Mouse (Mus musculus) midbrain, embryonic 14.5 days (tissue): Measurements from ENCODE around the gene Casc3. TPM values are rescaled to one million over a fixed set of nuclear protein-coding genes. Genes with fewer than 3 reads are reported as not detected.
A peak's percentile ranks its signal among the peaks of the same experiment; 100 is the strongest.

ENCODE experiments used
- ATAC-seq: fragments of 200-750 bp; cut with Nextera tagmentation; 2 replicates; pipeline ENCODE4 v1.8.0; 2017; ENCODE audit warnings: moderate number of reproducible peaks, moderate library complexity; ENCODE audit not compliant: low FRiP score, low TSS enrichment
- DNase-seq: peaks from one replicate; pipeline ENCODE4 v3.0.0-alpha.2; 2015
- H3K27ac ChIP-seq: fragments of 300-500 bp; sonication (generic); replicated peaks from 2 replicates; pipeline ENCODE4 v1.5.1; 2014; ENCODE audit warnings: mild to moderate bottlenecking, low read depth, low read length, moderate library complexity
- H3K27me3 ChIP-seq: fragments of 300-500 bp; sonication (generic); 2 replicates; pipeline ENCODE4 v1.6.1; 2014; ENCODE audit warnings: low read length, control low read depth, mixed read lengths; ENCODE audit not compliant: control insufficient read depth, insufficient read depth
- H3K36me3 ChIP-seq: fragments of 300-500 bp; sonication (generic); 2 replicates; pipeline ENCODE4 v1.6.1; 2014; ENCODE audit warnings: low read length, control low read depth; ENCODE audit not compliant: control insufficient read depth, insufficient read depth
- H3K4me1 ChIP-seq: fragments of 300-500 bp; sonication (generic); 2 replicates; pipeline ENCODE4 v1.6.1; 2014; ENCODE audit warnings: mild to moderate bottlenecking, antibody characterized with exemption, low read length, control low read depth; ENCODE audit not compliant: control insufficient read depth, insufficient read depth
- H3K4me2 ChIP-seq: fragments of 300-500 bp; sonication (generic); 2 replicates; pipeline ENCODE4 v1.6.1; 2014; ENCODE audit warnings: mild to moderate bottlenecking, low read length, moderate library complexity
- H3K4me3 ChIP-seq: fragments of 300-500 bp; sonication (generic); replicated peaks from 2 replicates; pipeline ENCODE4 v1.5.1; 2014; ENCODE audit warnings: low read depth, low read length
- H3K9ac ChIP-seq: fragments of 300-500 bp; sonication (generic); replicated peaks from 2 replicates; pipeline ENCODE4 v1.6.1; 2014; ENCODE audit warnings: mild to moderate bottlenecking, low read length, moderate library complexity
- H3K9me3 ChIP-seq: fragments of 300-500 bp; sonication (generic); 2 replicates; pipeline ENCODE4 v1.6.1; 2016; ENCODE audit warnings: low read length, control low read depth, mixed read lengths; ENCODE audit not compliant: control insufficient read depth
- WGBS: fragments of 180-500 bp; shearing (Covaris S2); extraction: QIAGEN DNeasy Blood & Tissue Kit; methylation state at CpG from one replicate; pipeline ENCODE4 v1.1.7; 2014; 5-methylcytosine and 5-hydroxymethylcytosine counted together
- polyA plus RNA-seq: library from polyadenylated mRNA; unstranded; fragments of >200 nt; fragmentation: Nextera tagmentation; extraction: Ambion mirVana; gene quantifications from 2 replicates; pipeline ENCODE4 v1.2.1, GENCODE M21; 2014

Casc3 gene
- polyA plus RNA-seq, 1 experiment from 2014 or later = 57.3 TPM

GRCm38 (mm10) chr11:98776052-98776764 lies 28.5 kb upstream of the Casc3 start:
- H3K9me3 ChIP-seq = no peaks in the 10 kb centered on the region
- 0 out of 2 replicates have a peak overlapping the region, but pooled peaks have one; percentile 6 for H3K27ac ChIP-seq
- DNase-seq = no peak
- H3K36me3 ChIP-seq = peaks cover 2% of the 10 kb centered on the region; the same call in 1 of the 2 replicates
- no peaks in the 10 kb centered on the region for H3K27me3 ChIP-seq
- H3K4me2 ChIP-seq = peak overlapping the region; percentile 85
- peaks cover 34% of the 10 kb centered on the region for H3K4me1 ChIP-seq
- ATAC-seq = no peak
- no peak overlapping the region for H3K9ac ChIP-seq
- H3K4me3 ChIP-seq = no peak overlapping the region
- 61% methylated on average over 12 of the region's 12 CpGs for WGBS

- H3K9ac ChIP-seq = no peak overlapping the region
- no peak overlapping the region for H3K4me3 ChIP-seq
- 0 out of 2 replicates have a peak overlapping the region, but pooled peaks have one; percentile 2 for H3K4me2 ChIP-seq
- H3K27me3 ChIP-seq = no peaks in the 10 kb centered on the region
- H3K4me1 ChIP-seq = peaks cover 40% of the 10 kb centered on the region
- no peaks in the 10 kb centered on the region for H3K9me3 ChIP-seq
- ATAC-seq (no peak), DNase-seq (peak; percentile 49)
- 7% methylated on average over 9 of the region's 9 CpGs for WGBS
- peak overlapping the region; percentile 1; the same call in 1 of the 2 replicates for H3K27ac ChIP-seq
- no peaks in the 10 kb centered on the region for H3K36me3 ChIP-seq
Measured at GRCm38 (mm10) chr11:98776843-98777590, 27.7 kb upstream of the Casc3 start.

GRCm38 (mm10) chr11:98777888-98778287 lies 26.8 kb upstream of the Casc3 start:
- ATAC-seq (no peak), DNase-seq (no peak)
- Histone ChIP-seq H3K4me1 (peaks cover 48% of the 10 kb centered on the region), H3K9ac (no peak overlapping the region), H3K4me2 (no peak overlapping the region), H3K27me3 (no peaks in the 10 kb centered on the region), H3K4me3 (no peak overlapping the region), H3K27ac (no peak overlapping the region), H3K36me3 (no peaks in the 10 kb centered on the region), H3K9me3 (no peaks in the 10 kb centered on the region)

GRCm38 (mm10) chr11:98781851-98782512 lies 22.7 kb upstream of the Casc3 start:
- H3K4me3 ChIP-seq = no peak overlapping the region
- peaks cover 44% of the 10 kb centered on the region for H3K4me1 ChIP-seq
- H3K9ac ChIP-seq = peak overlapping the region; percentile 14; the same call in 1 of the 2 replicates
- no peaks in the 10 kb centered on the region for H3K27me3 ChIP-seq
- peak overlapping the region; percentile 14; the same call in 1 of the 2 replicates for H3K27ac ChIP-seq
- ATAC-seq (no peak), DNase-seq (peak; percentile 68)
- no peaks in the 10 kb centered on the region for H3K9me3 ChIP-seq
- H3K4me2 ChIP-seq = peak overlapping the region; percentile 11; the same call in 1 of the 2 replicates
- WGBS = 11% methylated on average over 13 of the region's 14 CpGs
- no peaks in the 10 kb centered on the region for H3K36me3 ChIP-seq

DNA sequence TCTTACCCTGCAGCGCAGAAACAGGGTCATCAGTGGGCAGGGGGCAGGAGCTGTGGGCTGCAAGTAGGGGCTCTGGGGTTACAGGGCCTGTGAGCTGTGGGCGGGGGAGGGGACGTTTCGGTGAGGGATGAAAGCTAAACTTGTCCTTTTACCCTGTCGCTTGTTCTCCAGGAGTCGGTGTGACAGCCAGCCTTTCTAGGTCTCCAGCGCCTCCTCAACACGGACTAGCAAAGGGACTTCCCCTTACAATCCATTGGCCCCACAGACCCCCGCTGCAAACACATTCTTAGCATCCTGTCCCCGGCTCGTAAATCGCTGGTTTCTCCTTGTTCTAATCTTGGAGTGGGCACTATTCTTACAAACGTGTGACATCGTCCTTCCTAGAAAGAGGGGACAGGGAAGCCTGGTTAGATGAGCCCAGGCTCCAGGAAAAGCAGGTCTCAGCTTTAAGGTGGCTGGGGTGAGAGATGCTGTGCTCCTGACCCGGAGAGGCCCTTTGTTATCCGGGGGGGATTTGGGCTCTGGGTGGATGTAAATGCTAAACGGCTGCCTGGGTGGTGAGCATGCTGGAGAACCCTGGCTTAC lies 22.0 kb upstream of the Casc3 start:
- ATAC-seq (no peak), DNase-seq (peak; percentile 35)
- H3K27ac ChIP-seq = peak overlapping the region; percentile 65
- no peaks in the 10 kb centered on the region for H3K27me3 ChIP-seq
- no peaks in the 10 kb centered on the region for H3K36me3 ChIP-seq
- WGBS = 1% methylated on average over 17 of the region's 17 CpGs
- no peak overlapping the region for H3K4me3 ChIP-seq
- H3K4me1 ChIP-seq = peaks cover 42% of the 10 kb centered on the region
- peak overlapping the region; percentile 34 for H3K4me2 ChIP-seq
- no peaks in the 10 kb centered on the region for H3K9me3 ChIP-seq
- no peak overlapping the region for H3K9ac ChIP-seq

GRCm38 (mm10) chr11:98783236-98783696 lies 21.4 kb upstream of the Casc3 start:
- WGBS = 2% methylated on average over 20 of the region's 20 CpGs
- no peaks in the 10 kb centered on the region for H3K9me3 ChIP-seq

GRCm38 (mm10) chr11:98784139-98784538 lies 20.6 kb upstream of the Casc3 start:
- no peaks in the 10 kb centered on the region for H3K27me3 ChIP-seq
- no peaks in the 10 kb centered on the region for H3K36me3 ChIP-seq
- ATAC-seq = no peak
- 78% methylated on average over 4 of the region's 4 CpGs for WGBS
- H3K4me2 ChIP-seq = no peak overlapping the region
- no peak overlapping the region for H3K4me3 ChIP-seq
- DNase-seq = no peak
- H3K4me1 ChIP-seq = peaks cover 42% of the 10 kb centered on the region
- no peak overlapping the region for H3K9ac ChIP-seq
- no peaks in the 10 kb centered on the region for H3K9me3 ChIP-seq
- no peak overlapping the region for H3K27ac ChIP-seq

More at GRCm38 (mm10) chr11:98783236-98783696, 21.4 kb upstream of the Casc3 start:
- H3K4me3 ChIP-seq = no peak overlapping the region
- H3K4me1 ChIP-seq = peaks cover 42% of the 10 kb centered on the region
- DNase-seq (peak; percentile 78), ATAC-seq (0 out of 2 replicates have a peak, but pooled peaks have one; percentile 32)
- peak overlapping the region; percentile 34 for H3K4me2 ChIP-seq
- H3K27me3 ChIP-seq = no peaks in the 10 kb centered on the region
- H3K27ac ChIP-seq = peak overlapping the region; percentile 65
- H3K36me3 ChIP-seq = no peaks in the 10 kb centered on the region
- no peak overlapping the region for H3K9ac ChIP-seq

DNA sequence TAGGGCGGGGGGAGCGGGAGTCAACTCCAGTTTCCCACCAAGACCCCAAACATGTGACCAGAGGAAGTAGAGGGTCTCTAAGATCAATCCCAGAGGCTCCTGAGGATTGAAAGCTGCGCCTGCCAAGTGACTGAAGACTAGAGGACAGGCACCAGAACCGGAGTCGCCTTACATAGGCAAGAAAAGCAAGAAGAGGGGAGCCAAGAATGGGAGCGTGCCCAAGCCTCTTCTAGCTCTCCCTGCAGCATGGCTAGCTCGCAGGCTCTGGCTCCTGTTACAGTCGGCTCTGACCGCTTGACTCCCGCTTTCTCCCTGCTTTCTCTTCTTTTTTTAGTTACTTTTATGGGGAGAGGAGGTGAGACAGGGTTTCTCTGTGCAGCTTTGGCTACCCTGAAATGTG lies 19.5 kb upstream of the Casc3 start:
- WGBS = 68% methylated on average over 9 of the region's 10 CpGs

More for the DNA sequence above, 19.5 kb upstream of the Casc3 start:
- DNase-seq = no peak
- 0 out of 2 replicates have a peak overlapping the region, but pooled peaks have one; percentile 32 for H3K27ac ChIP-seq
- no peak overlapping the region for H3K9ac ChIP-seq
- H3K4me3 ChIP-seq = no peak overlapping the region
- no peak overlapping the region for H3K4me2 ChIP-seq
- H3K9me3 ChIP-seq = no peaks in the 10 kb centered on the region
- H3K27me3 ChIP-seq = no peaks in the 10 kb centered on the region
- ATAC-seq = no peak
- H3K4me1 ChIP-seq = peaks cover 47% of the 10 kb centered on the region
- H3K36me3 ChIP-seq = no peaks in the 10 kb centered on the region
